Mouse (Mus musculus): Measurements from ENCODE around the gene Tmem132d.

Tmem132d gene

GRCm38 (mm10) chr5:128432916-128433315 lies at the start of gene Tmem132d:
Tmem132d (minus strand) TSS chr5:128433077.
- DNase-seq, result no peak

GRCm38 (mm10) chr5:128480816-128481215 lies 47.9 kb upstream of the Tmem132d start:
- no peak for DNase-seq

GRCm38 (mm10) chr5:128475372-128475771 lies 42.5 kb upstream of the Tmem132d start:
- no peak for DNase-seq

- no peak for DNase-seq
These were observed 36.9 kb upstream of the Tmem132d start for GRCm38 (mm10) chr5:128469812-128470211.

GRCm38 (mm10) chr5:128464514-128464913 lies 31.6 kb upstream of the Tmem132d start:
- DNase-seq, result no peak

- DNase-seq, result no peak
These were observed 27.7 kb upstream of the Tmem132d start for GRCm38 (mm10) chr5:128460605-128461004.

- no peak for DNase-seq
These were observed 22.9 kb upstream of the Tmem132d start for GRCm38 (mm10) chr5:128455732-128456131.

GRCm38 (mm10) chr5:128452196-128452595 lies 19.3 kb upstream of the Tmem132d start:
- DNase-seq, result no peak

GRCm38 (mm10) chr5:128450808-128451207 lies 17.9 kb upstream of the Tmem132d start:
- no peak for DNase-seq

- no peak for DNase-seq
These were observed 12.0 kb upstream of the Tmem132d start for GRCm38 (mm10) chr5:128444876-128445275.

- no peak for DNase-seq
These were observed 11.0 kb upstream of the Tmem132d start for GRCm38 (mm10) chr5:128443848-128444247.

GRCm38 (mm10) chr5:128441121-128441520 lies 8.2 kb upstream of the Tmem132d start:
- DNase-seq, result no peak

GRCm38 (mm10) chr5:128439828-128440227 lies 7.0 kb upstream of the Tmem132d start:
- DNase-seq, result peak; percentile 55 to 63

- no peak for DNase-seq
These were observed 5.2 kb upstream of the Tmem132d start for GRCm38 (mm10) chr5:128438078-128438477.

- DNase-seq, result peak in 1 of 2 experiments; percentile 7
These were observed 4.0 kb upstream of the Tmem132d start for GRCm38 (mm10) chr5:128436909-128437308.

- no peak for DNase-seq
These were observed 2.8 kb upstream of the Tmem132d start for GRCm38 (mm10) chr5:128435683-128436082.

GRCm38 (mm10) chr5:128433786-128434185 lies 909 bp upstream of the Tmem132d start:
- no peak for DNase-seq

- DNase-seq, result no peak
These were observed 455 bp downstream of the Tmem132d start for GRCm38 (mm10) chr5:128432422-128432821.

- no peak for DNase-seq
These were observed 8.2 kb downstream of the Tmem132d start for GRCm38 (mm10) chr5:128424636-128425035.

- no peak for DNase-seq
These were observed 8.7 kb downstream of the Tmem132d start for GRCm38 (mm10) chr5:128424213-128424612.

- no peak for DNase-seq
These were observed 10.8 kb downstream of the Tmem132d start for GRCm38 (mm10) chr5:128422090-128422489.

- DNase-seq, result no peak
These were observed 14.6 kb downstream of the Tmem132d start for GRCm38 (mm10) chr5:128418149-128418710.

GRCm38 (mm10) chr5:128414056-128414455 lies 18.8 kb downstream of the Tmem132d start:
- DNase-seq, result no peak

GRCm38 (mm10) chr5:128412306-128412705 lies 20.6 kb downstream of the Tmem132d start:
- no peak for DNase-seq

- DNase-seq, result no peak
These were observed 25.3 kb downstream of the Tmem132d start for GRCm38 (mm10) chr5:128407546-128407945.

Data from kidney, postnatal 25 days (tissue).